Mouse (Mus musculus) C2C12 (cell line): ENCODE measurements around the gene Elfn2. TPM values are rescaled to one million over a fixed set of nuclear protein-coding genes. Genes with fewer than 3 reads are reported as not detected.

Source experiments
- H3K27me3 ChIP-seq: one replicate; pipeline ENCODE4 v1.6.1; 2011; ENCODE audit not compliant: control insufficient read depth, insufficient read depth, insufficient read length
- H3K36me3 ChIP-seq: one replicate; pipeline ENCODE4 v1.6.1; 2011; ENCODE audit not compliant: control insufficient read depth, insufficient read depth
- H3K4me3 ChIP-seq: one replicate; pipeline ENCODE4 v1.5.1; 2011; ENCODE audit warnings: mild to moderate bottlenecking, control low read depth; ENCODE audit not compliant: poor library complexity, insufficient read depth, severe bottlenecking
- H3K79me2 ChIP-seq: one replicate; pipeline ENCODE4 v1.6.1; 2011; ENCODE audit not compliant: control insufficient read depth, insufficient read depth
- H3K79me3 ChIP-seq: one replicate; pipeline ENCODE4 v1.6.1; 2011; ENCODE audit warnings: low read depth, control low read depth
- H3ac ChIP-seq: one replicate; pipeline ENCODE3; 2011; ENCODE audit warnings: low read depth; ENCODE audit not compliant: control insufficient read depth, insufficient read length
- CEBPB ChIP-seq: IDR thresholded peaks from one replicate; pipeline ENCODE4 v1.6.1; 2011; ENCODE audit warnings: low read depth, mild to moderate bottlenecking, control low read depth, moderate library complexity
- CTCF ChIP-seq: IDR thresholded peaks from one replicate; pipeline ENCODE4 v1.5.1; 2011; ENCODE audit not compliant: control insufficient read depth, insufficient read depth, insufficient read length
- FOSL1 ChIP-seq: IDR thresholded peaks from one replicate; pipeline ENCODE4 v1.8.0; 2011; ENCODE audit warnings: mild to moderate bottlenecking, low read length; ENCODE audit not compliant: poor library complexity, insufficient read depth, severe bottlenecking
- MAX ChIP-seq: IDR thresholded peaks from one replicate; pipeline ENCODE4 v1.6.1; 2011; ENCODE audit warnings: mild to moderate bottlenecking, control low read depth
- MYOD1 ChIP-seq: IDR thresholded peaks from one replicate; pipeline ENCODE4 v1.6.1; 2011; ENCODE audit warnings: low read depth; ENCODE audit not compliant: control insufficient read depth, insufficient read length
- MYOG ChIP-seq: IDR thresholded peaks from one replicate; pipeline ENCODE4 v1.6.1; 2011; ENCODE audit not compliant: control insufficient read depth, insufficient read length; ENCODE audit errors: extremely low read depth
- USF1 ChIP-seq: IDR thresholded peaks from one replicate; pipeline ENCODE4 v1.6.1; 2011; ENCODE audit warnings: low read depth, mild to moderate bottlenecking, control low read depth, moderate library complexity
- long read RNA-seq, 2 experiments: library from polyadenylated mRNA; unstranded; transcript quantifications; one replicate each; pipeline ENCODE4 v2.0.0; 2019 to 2020
- polyA plus RNA-seq: library from polyadenylated mRNA; unstranded; fragments of >200 nt; fragmentation: generic; extraction: Trizol; gene quantifications from one replicate; pipeline ENCODE4 v1.2.1, GENCODE M21; 2012; ENCODE audit warnings: missing spikeins

The Elfn2 gene
- not detected for polyA plus RNA-seq
- long read RNA-seq, experiment 1, result 0 reads
- long read RNA-seq, experiment 2, result 0 reads

DNA sequence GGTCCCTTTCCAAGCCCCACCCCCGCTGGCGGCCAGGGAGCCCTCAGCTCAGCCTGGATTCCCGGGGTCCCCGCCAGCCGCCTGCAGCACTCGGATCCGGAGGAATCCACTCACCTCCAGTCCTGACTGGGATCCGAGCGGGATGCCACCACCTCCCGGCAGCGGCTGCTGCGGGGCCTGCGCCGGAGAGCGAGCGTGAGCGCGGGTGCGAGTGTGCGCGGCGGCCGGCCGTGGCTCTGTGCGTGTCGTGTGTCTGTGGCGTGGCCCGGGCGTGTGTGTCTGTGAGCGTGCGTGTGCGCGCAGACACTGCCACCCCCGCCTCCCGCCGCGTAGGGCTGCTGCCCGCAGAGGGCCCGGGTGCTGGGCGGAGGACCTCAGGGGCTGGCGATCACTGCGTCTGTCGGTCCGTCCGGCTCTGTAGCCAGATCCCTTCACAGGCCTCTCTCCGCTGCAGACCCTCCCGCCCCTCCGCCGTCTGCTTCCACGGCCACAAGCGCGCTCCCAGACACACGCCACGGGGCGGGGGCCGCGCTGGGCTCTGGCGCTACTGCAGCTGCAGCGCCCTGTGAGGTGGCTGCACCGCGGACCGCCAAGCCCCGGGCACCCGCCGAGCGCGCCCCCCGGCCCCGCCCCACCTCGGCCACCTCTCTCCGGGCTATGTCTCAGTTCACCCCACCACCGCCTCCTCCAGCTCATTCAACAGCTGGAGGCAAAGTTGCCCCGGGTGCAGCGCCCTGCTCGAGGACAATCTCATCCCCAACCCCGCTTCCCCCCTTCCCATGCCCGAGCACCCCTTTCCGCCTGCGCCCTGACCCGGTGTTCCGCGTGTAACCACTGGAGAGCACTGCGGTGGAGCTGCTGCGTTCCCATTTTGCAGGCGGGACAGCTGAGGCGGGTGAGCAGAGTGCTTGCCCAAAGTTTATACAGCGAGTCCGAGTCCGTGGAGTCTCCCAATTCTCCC is at the start of gene Elfn2:
Gene Elfn2, minus strand, starts transcription at position 482 of the 961 bp plus-strand sequence.
- H3K36me3 ChIP-seq, result no peaks in the 10 kb centered on the region
- peaks cover 82% of the 10 kb centered on the region for H3K27me3 ChIP-seq
- no peak for TF ChIP-seq CTCF
- TF ChIP-seq FOSL1, result no peak
- no peak for TF ChIP-seq MYOD1
- TF ChIP-seq MAX, result no peak
- TF ChIP-seq USF1, result no peak
- no peak for TF ChIP-seq CEBPB
- TF ChIP-seq MYOG, result no peak
- H3ac ChIP-seq, result no peak within 1 kb of the TSS
- no peaks in the 10 kb centered on the region for H3K79me3 ChIP-seq
- no peak within 1 kb of the TSS for H3K4me3 ChIP-seq
- no peaks in the 10 kb centered on the region for H3K79me2 ChIP-seq

GRCm38 (mm10) chr15:78763704-78764103 is 45.1 kb upstream of the Elfn2 start:
- Histone ChIP-seq H3ac (no peak overlapping the region), H3K79me2 (no peaks in the 10 kb centered on the region), H3K36me3 (no peaks in the 10 kb centered on the region), H3K79me3 (no peaks in the 10 kb centered on the region), H3K4me3 (no peak overlapping the region), H3K27me3 (peaks cover 48% of the 10 kb centered on the region)
- TF ChIP-seq MYOD1 (no peak), USF1 (no peak), CTCF (no peak), MAX (no peak), MYOG (no peak), FOSL1 (no peak), CEBPB (no peak)

- TF ChIP-seq MAX, result no peak
- TF ChIP-seq MYOD1, result no peak
- no peak for TF ChIP-seq USF1
- TF ChIP-seq FOSL1, result no peak
- TF ChIP-seq MYOG, result no peak
- TF ChIP-seq CEBPB, result no peak
- no peak for TF ChIP-seq CTCF
- no peaks in the 10 kb centered on the region for H3K36me3 ChIP-seq
- no peak overlapping the region for H3K4me3 ChIP-seq
- no peaks in the 10 kb centered on the region for H3K79me3 ChIP-seq
- H3K79me2 ChIP-seq, result no peaks in the 10 kb centered on the region
- H3K27me3 ChIP-seq, result peaks cover 50% of the 10 kb centered on the region
- H3ac ChIP-seq, result no peak overlapping the region
Measured at GRCm38 (mm10) chr15:78763210-78763609, 44.6 kb upstream of the Elfn2 start.

GRCm38 (mm10) chr15:78761112-78761511 is 42.5 kb upstream of the Elfn2 start:
- TF ChIP-seq USF1 (no peak), CTCF (no peak), MYOG (no peak), MYOD1 (no peak), CEBPB (no peak), MAX (no peak), FOSL1 (no peak)
- Histone ChIP-seq H3K4me3 (no peak overlapping the region), H3K79me3 (no peaks in the 10 kb centered on the region), H3K79me2 (no peaks in the 10 kb centered on the region), H3K36me3 (no peaks in the 10 kb centered on the region), H3ac (no peak overlapping the region), H3K27me3 (peaks cover 66% of the 10 kb centered on the region)

GRCm38 (mm10) chr15:78758132-78758531 is 39.6 kb upstream of the Elfn2 start:
- peaks cover 54% of the 10 kb centered on the region for H3K27me3 ChIP-seq
- no peak for TF ChIP-seq USF1
- TF ChIP-seq MAX, result no peak
- no peak for TF ChIP-seq FOSL1
- TF ChIP-seq MYOG, result no peak
- no peak for TF ChIP-seq MYOD1
- no peak for TF ChIP-seq CTCF
- TF ChIP-seq CEBPB, result no peak

More at GRCm38 (mm10) chr15:78758132-78758531, 39.6 kb upstream of the Elfn2 start:
- Histone ChIP-seq H3K79me3 (no peaks in the 10 kb centered on the region), H3K79me2 (no peaks in the 10 kb centered on the region), H3K36me3 (no peaks in the 10 kb centered on the region), H3K4me3 (no peak overlapping the region), H3ac (no peak overlapping the region)
